Mouse (Mus musculus): ENCODE measurements at regions not wholly inside any gene's neighbourhood (a gene's known extent, or its start where the extent isn't known, plus 50 kb on each side); places are given as distances from the start of the nearest gene placed in this dataset.

GRCm38 (mm10) chr3:34593279-34593678 is 56.9 kb upstream of the Sox2 start:
- no peak for DNase-seq (ENCODE audit: low spot score in 2 of 2)

GRCm38 (mm10) chr3:34577896-34578530 is 72.2 kb upstream of the Sox2 start:
- DNase-seq (ENCODE audit: low spot score in 2 of 2) = no peak

DNA sequence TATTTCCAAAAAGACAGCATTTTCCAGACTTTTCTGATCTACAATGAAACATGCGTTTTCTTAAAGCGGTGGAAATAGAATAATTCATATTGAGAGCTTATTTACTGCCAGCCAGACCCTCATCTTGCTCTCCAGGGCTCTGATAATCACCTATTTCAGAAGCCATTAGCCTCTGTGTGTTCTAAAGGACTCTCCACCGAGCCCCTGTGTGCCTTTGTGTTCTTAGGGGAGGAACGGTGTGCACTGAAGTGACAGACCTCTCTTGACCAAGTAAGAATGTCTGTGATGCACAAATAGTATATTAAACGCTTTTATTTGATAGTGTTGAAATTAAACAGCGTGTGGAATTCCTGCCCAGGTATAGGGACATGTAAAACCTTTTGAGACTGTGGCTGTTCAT is 73.1 kb upstream of the Sox2 start:
- no peak for DNase-seq (ENCODE audit: low spot score in 2 of 2)

DNA sequence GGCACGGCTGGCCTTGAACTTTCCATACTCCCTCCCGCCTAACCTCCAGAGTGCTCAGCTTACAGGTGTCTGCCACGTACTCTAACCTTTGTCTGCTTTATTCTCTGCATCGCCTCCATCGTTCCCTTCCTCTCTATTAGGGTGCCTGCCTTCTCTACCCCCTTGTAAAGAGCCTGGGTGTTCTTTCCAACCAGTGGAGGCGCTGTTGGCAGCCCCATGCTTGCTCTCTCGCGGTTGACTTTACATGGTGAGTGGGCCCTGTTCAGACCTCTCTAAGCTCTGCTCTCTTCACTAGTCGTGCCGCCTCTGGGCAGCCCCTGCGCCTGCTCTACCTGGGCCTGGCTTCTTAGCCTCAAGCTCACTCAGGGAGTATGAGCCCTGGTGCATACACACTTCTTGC is 74.0 kb upstream of the Sox2 start:
- DNase-seq (ENCODE audit: low spot score in 2 of 2) = no peak

- DNase-seq (ENCODE audit: low spot score in 2 of 2) = no peak
Observed at GRCm38 (mm10) chr3:34574711-34575350, 75.4 kb upstream of the Sox2 start.

DNA sequence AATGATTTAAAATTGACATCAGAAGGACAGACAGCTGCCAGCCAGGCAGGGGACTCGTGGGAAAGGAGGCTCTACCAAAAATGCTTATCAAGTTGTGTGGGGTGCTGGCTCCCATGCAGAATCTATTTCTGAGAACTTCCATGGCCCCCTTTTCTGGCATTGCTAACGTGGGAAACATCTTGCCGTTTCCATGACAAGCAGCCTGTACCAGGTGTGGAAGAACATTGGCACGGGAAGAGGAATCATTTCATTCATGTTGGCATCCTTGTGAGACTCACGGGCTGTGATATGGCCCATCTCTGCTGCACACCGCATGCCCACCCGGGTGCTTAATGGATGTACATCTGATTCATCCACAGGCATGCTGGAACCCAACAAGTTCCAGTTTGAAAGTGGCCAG is 76.9 kb upstream of the Sox2 start:
- DNase-seq (ENCODE audit: low spot score in 2 of 2) = no peak

DNA sequence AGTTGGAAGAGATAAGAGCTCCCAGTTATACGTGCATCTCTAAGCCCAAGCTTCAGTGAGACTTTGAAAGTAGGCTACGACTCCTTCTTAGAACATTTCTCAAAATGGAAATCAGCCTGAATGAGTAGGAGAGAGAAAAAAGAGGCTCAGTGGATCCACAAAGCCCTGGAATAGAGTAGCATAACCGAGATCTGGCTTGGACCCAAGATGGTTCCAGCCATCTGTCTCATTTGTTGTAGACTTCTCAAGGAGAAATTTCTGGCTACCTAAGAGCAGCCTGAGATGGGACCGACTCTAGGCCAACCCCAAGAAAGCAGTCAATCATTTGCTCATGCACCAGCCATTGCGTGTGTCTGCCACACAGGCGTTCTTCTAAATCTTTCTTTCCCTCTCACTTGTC is 78.1 kb upstream of the Sox2 start:
- peak; percentile 32 to 82 for DNase-seq (ENCODE audit: low spot score in 2 of 2)

- DNase-seq (ENCODE audit: low spot score in 2 of 2) = no peak
Observed at GRCm38 (mm10) chr3:34571630-34572029, 78.6 kb upstream of the Sox2 start.

GRCm38 (mm10) chr3:34569998-34570397 is 80.2 kb upstream of the Sox2 start:
- DNase-seq (ENCODE audit: low spot score in 2 of 2) = no peak

- DNase-seq (ENCODE audit: low spot score in 2 of 2) = no peak
Observed at GRCm38 (mm10) chr3:34568086-34568650, 82.0 kb upstream of the Sox2 start.

- DNase-seq (ENCODE audit: low spot score in 2 of 2) = no peak
Observed at GRCm38 (mm10) chr3:34565386-34565785, 84.8 kb upstream of the Sox2 start.

GRCm38 (mm10) chr3:34562893-34563292 is 87.3 kb upstream of the Sox2 start:
- DNase-seq (ENCODE audit: low spot score in 2 of 2) = no peak

DNA sequence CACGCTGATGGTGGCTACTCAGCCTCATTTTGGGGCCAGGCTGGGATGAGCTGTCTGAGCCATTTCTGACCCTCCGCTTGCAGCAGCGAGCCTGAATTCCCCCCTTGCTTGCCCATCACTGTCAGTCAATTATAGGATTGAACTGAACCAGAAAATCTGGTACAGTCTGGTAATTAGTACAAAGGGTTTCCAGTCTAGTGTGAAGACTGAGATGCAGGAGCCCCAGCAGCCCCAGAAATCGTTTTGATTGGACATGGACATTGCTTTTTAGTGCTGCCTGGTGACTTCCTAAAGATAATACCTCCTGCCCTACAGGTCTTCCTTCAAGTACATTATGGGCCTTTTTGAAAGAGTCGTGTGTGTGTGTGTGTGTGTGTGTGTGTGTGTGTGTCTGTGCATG is 88.5 kb upstream of the Sox2 start:
- no peak for DNase-seq (ENCODE audit: low spot score in 2 of 2)

GRCm38 (mm10) chr3:34559841-34560703 is 90.1 kb upstream of the Sox2 start:
- DNase-seq (ENCODE audit: low spot score in 2 of 2) = no peak

DNA sequence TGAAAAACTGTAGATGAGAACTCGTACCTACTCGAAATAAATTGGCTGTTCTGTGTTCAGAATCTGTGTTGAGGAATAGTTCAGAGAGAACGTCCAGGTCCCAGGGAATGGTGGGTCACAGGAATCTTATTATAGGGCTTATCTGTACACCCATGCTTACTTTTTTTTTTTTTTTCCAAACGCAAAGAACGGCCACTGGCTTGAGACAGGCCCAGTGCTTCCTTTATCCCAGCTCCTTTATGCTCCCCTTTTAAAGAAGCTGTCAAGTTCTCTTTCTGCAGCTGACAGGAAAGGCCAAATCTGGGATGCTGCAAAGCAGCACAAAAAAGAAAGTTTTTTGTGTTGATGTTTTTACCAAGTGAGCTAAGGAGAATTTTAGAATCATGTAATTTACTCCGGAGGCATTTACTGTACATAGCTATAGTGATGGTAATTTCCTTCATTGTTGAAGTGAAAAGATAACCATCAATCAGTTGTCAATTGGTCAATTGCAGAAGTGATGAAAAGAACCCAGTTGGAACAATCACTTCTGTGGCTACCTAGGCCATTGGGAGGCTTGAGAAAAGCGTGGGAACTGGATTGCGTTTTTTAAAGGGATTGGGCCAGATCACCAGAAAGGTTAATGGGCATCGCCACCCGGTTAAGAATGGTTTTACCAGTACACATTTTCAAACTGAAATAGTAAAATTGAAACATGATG is 91.2 kb upstream of the Sox2 start:
- DNase-seq (ENCODE audit: low spot score in 2 of 2) = no peak

DNA sequence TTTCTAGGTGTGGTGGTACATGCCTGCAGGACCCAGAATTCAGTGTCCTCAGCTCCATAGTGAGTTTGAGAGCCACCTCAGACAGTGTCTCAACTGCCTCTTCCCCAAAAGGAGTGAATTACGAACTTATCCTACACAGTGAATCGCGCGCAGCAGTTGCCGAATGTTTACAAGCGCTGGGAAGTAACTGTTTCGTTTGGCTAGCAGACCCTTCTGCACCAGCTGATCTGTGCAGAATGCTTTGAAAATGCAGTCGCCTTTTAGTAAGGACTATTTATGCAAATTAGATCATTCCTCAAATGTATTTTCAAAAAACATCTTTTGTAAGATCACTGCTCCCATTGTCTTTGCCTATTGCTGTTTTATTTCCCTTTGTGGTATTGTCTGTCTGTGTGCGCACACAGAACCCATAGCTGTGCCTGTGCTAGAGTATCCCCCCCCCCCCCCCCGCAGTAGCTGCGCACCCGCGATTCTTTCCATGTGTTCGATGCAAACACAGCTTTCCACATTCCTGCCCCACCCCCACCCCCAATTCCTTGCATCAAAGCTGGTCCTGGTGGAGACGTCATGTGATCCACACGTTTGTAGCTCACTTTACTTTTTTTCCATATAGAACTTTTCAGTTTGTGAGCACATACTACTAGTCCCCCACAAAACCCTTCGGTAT is 97.5 kb upstream of the Sox2 start:
- DNase-seq (ENCODE audit: low spot score in 2 of 2) = no peak

GRCm38 (mm10) chr3:34551069-34551468 is 99.1 kb upstream of the Sox2 start:
- no peak for DNase-seq (ENCODE audit: low spot score in 2 of 2)

DNA sequence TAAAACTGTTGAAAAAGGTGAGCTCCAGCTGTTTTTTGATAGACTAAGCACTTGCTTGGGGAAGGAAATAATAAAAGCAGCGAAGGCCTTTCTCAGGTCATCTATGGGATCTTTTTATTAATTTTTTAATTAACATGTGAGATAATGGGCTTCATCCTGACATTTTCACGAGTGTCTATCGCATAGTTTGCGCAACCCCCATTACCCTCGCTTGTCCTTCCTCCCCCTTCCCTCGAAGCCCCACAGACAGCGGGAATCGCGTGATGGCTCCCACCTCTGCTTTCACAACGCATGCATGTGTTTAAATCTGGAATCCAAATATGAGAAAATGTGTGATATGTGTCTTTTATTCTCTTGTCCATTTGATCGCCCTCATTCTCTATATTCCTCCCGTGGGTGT is 100.0 kb upstream of the Sox2 start:
- no peak for DNase-seq (ENCODE audit: low spot score in 2 of 2)

- peak; percentile 30 to 39 for DNase-seq (ENCODE audit: low spot score in 2 of 2)
Observed at GRCm38 (mm10) chr3:34532451-34532850, 117.8 kb upstream of the Sox2 start.

- DNase-seq (ENCODE audit: low spot score in 2 of 2) = no peak
Observed at GRCm38 (mm10) chr3:34531836-34532235, 118.4 kb upstream of the Sox2 start.

GRCm38 (mm10) chr3:34527546-34527945 is 122.7 kb upstream of the Sox2 start:
- no peak for DNase-seq (ENCODE audit: low spot score in 2 of 2)
